Mouse (Mus musculus): ENCODE results near the gene Lgals7. TPM values are rescaled to one million over a fixed set of nuclear protein-coding genes. Genes with fewer than 3 reads are reported as not detected.
A peak's percentile ranks its signal among the peaks of the same experiment; 100 is the strongest.

Gene Lgals7
- polyA plus RNA-seq, 1 experiment from 2014 or later = 2.9 TPM

- no peak overlapping the region for H3K4me2 ChIP-seq (ENCODE audit: low read length)
- H3K36me3 ChIP-seq (ENCODE audit: control insufficient read depth, insufficient read depth) = peaks cover 52% of the 10 kb centered on the region
- H3K4me3 ChIP-seq (replicated peaks; ENCODE audit: low read length) = no peak overlapping the region
- no peaks in the 10 kb centered on the region for H3K4me1 ChIP-seq (replicated peaks; ENCODE audit: control insufficient read depth, insufficient read depth, low read length)
- no peaks in the 10 kb centered on the region for H3K9me3 ChIP-seq (ENCODE audit: control insufficient read depth, low read length)
- H3K27ac ChIP-seq (ENCODE audit: low read length) = no peak overlapping the region
- 91% methylated on average over 13 of the region's 13 CpGs for WGBS
- peak; percentile 57 for ATAC-seq
- H3K27me3 ChIP-seq (replicated peaks; ENCODE audit: control insufficient read depth, insufficient read depth, low read length) = no peaks in the 10 kb centered on the region
- no peak overlapping the region for H3K9ac ChIP-seq (replicated peaks; ENCODE audit: low read depth, low read length)
These were observed 37.9 kb downstream of the Lgals7 start for GRCm38 (mm10) chr7:28901311-28902125.

GRCm38 (mm10) chr7:28902180-28902579 is 38.5 kb downstream of the Lgals7 start:
- Histone ChIP-seq H3K9me3 (ENCODE audit: control insufficient read depth, low read length) (no peaks in the 10 kb centered on the region), H3K36me3 (ENCODE audit: control insufficient read depth, insufficient read depth) (peaks cover 46% of the 10 kb centered on the region), H3K4me3 (replicated peaks; ENCODE audit: low read length) (no peak overlapping the region), H3K27ac (ENCODE audit: low read length) (no peak overlapping the region), H3K9ac (replicated peaks; ENCODE audit: low read depth, low read length) (no peak overlapping the region), H3K4me2 (ENCODE audit: low read length) (no peak overlapping the region), H3K4me1 (replicated peaks; ENCODE audit: control insufficient read depth, insufficient read depth, low read length) (no peaks in the 10 kb centered on the region), H3K27me3 (replicated peaks; ENCODE audit: control insufficient read depth, insufficient read depth, low read length) (no peaks in the 10 kb centered on the region)
- WGBS = 91% methylated on average over 6 of the region's 6 CpGs
- no peak for ATAC-seq

- Histone ChIP-seq H3K9ac (replicated peaks; ENCODE audit: low read depth, low read length) (no peak overlapping the region), H3K27me3 (replicated peaks; ENCODE audit: control insufficient read depth, insufficient read depth, low read length) (no peaks in the 10 kb centered on the region), H3K36me3 (ENCODE audit: control insufficient read depth, insufficient read depth) (peaks cover 45% of the 10 kb centered on the region), H3K27ac (ENCODE audit: low read length) (no peak overlapping the region), H3K4me1 (replicated peaks; ENCODE audit: control insufficient read depth, insufficient read depth, low read length) (no peaks in the 10 kb centered on the region), H3K4me3 (replicated peaks; ENCODE audit: low read length) (no peak overlapping the region), H3K9me3 (ENCODE audit: control insufficient read depth, low read length) (no peaks in the 10 kb centered on the region), H3K4me2 (ENCODE audit: low read length) (no peak overlapping the region)
- 89% methylated on average over 3 of the region's 3 CpGs for WGBS
- ATAC-seq = no peak
These were observed 39.2 kb downstream of the Lgals7 start for GRCm38 (mm10) chr7:28902809-28903208.

GRCm38 (mm10) chr7:28903778-28904177 is 40.1 kb downstream of the Lgals7 start:
- H3K4me1 ChIP-seq (replicated peaks; ENCODE audit: control insufficient read depth, insufficient read depth, low read length) = no peaks in the 10 kb centered on the region
- no peak overlapping the region for H3K4me3 ChIP-seq (replicated peaks; ENCODE audit: low read length)
- H3K9me3 ChIP-seq (ENCODE audit: control insufficient read depth, low read length) = no peaks in the 10 kb centered on the region
- 94% methylated on average over 10 of the region's 10 CpGs for WGBS
- ATAC-seq = no peak
- H3K36me3 ChIP-seq (ENCODE audit: control insufficient read depth, insufficient read depth) = peaks cover 38% of the 10 kb centered on the region
- H3K9ac ChIP-seq (replicated peaks; ENCODE audit: low read depth, low read length) = no peak overlapping the region
- H3K4me2 ChIP-seq (ENCODE audit: low read length) = no peak overlapping the region
- no peak overlapping the region for H3K27ac ChIP-seq (ENCODE audit: low read length)
- H3K27me3 ChIP-seq (replicated peaks; ENCODE audit: control insufficient read depth, insufficient read depth, low read length) = no peaks in the 10 kb centered on the region

- Histone ChIP-seq H3K27me3 (replicated peaks; ENCODE audit: control insufficient read depth, insufficient read depth, low read length) (no peaks in the 10 kb centered on the region), H3K4me1 (replicated peaks; ENCODE audit: control insufficient read depth, insufficient read depth, low read length) (no peaks in the 10 kb centered on the region), H3K9me3 (ENCODE audit: control insufficient read depth, low read length) (no peaks in the 10 kb centered on the region), H3K9ac (replicated peaks; ENCODE audit: low read depth, low read length) (no peak overlapping the region), H3K27ac (ENCODE audit: low read length) (no peak overlapping the region), H3K4me2 (ENCODE audit: low read length) (no peak overlapping the region), H3K36me3 (ENCODE audit: control insufficient read depth, insufficient read depth) (peaks cover 41% of the 10 kb centered on the region), H3K4me3 (replicated peaks; ENCODE audit: low read length) (no peak overlapping the region)
- 95% methylated on average over 5 of the region's 5 CpGs for WGBS
- no peak for ATAC-seq
These were observed 43.5 kb downstream of the Lgals7 start for GRCm38 (mm10) chr7:28907195-28907594.

GRCm38 (mm10) chr7:28911632-28912031 is 48.0 kb downstream of the Lgals7 start:
- Histone ChIP-seq H3K4me1 (replicated peaks; ENCODE audit: control insufficient read depth, insufficient read depth, low read length) (no peaks in the 10 kb centered on the region), H3K4me2 (ENCODE audit: low read length) (no peak overlapping the region), H3K9ac (replicated peaks; ENCODE audit: low read depth, low read length) (no peak overlapping the region), H3K9me3 (ENCODE audit: control insufficient read depth, low read length) (no peaks in the 10 kb centered on the region), H3K27me3 (replicated peaks; ENCODE audit: control insufficient read depth, insufficient read depth, low read length) (no peaks in the 10 kb centered on the region), H3K36me3 (ENCODE audit: control insufficient read depth, insufficient read depth) (peaks cover 37% of the 10 kb centered on the region), H3K27ac (ENCODE audit: low read length) (no peak overlapping the region), H3K4me3 (replicated peaks; ENCODE audit: low read length) (no peak overlapping the region)
- ATAC-seq = no peak
- 87% methylated on average over 4 of the region's 4 CpGs for WGBS

- no peak overlapping the region for H3K4me2 ChIP-seq (ENCODE audit: low read length)
- H3K4me1 ChIP-seq (replicated peaks; ENCODE audit: control insufficient read depth, insufficient read depth, low read length) = peaks cover 5% of the 10 kb centered on the region
- no peak overlapping the region for H3K4me3 ChIP-seq (replicated peaks; ENCODE audit: low read length)
- ATAC-seq = no peak
- peaks cover 32% of the 10 kb centered on the region for H3K36me3 ChIP-seq (ENCODE audit: control insufficient read depth, insufficient read depth)
- H3K9ac ChIP-seq (replicated peaks; ENCODE audit: low read depth, low read length) = no peak overlapping the region
- H3K9me3 ChIP-seq (ENCODE audit: control insufficient read depth, low read length) = no peaks in the 10 kb centered on the region
- H3K27me3 ChIP-seq (replicated peaks; ENCODE audit: control insufficient read depth, insufficient read depth, low read length) = no peaks in the 10 kb centered on the region
- WGBS = 86% methylated on average over 11 of the region's 11 CpGs
- no peak overlapping the region for H3K27ac ChIP-seq (ENCODE audit: low read length)
These were observed 49.5 kb downstream of the Lgals7 start for GRCm38 (mm10) chr7:28913171-28913570.

Other genes starting within 250 kb of the Lgals7 start
- gene Acp7, start 232.5 kb upstream of the Lgals7 start, polyA plus RNA-seq (2015; fragmentation: Nextera tagmentation; extraction: Ambion mirVana) = not detected in 2 replicates
- gene Fbxo27, start 171.0 kb upstream of the Lgals7 start, polyA plus RNA-seq (2015; fragmentation: Nextera tagmentation; extraction: Ambion mirVana) = 6.3 and 11.1 TPM in 2 replicates
- gene Fbxo17, start 147.0 kb upstream of the Lgals7 start, polyA plus RNA-seq (2015; fragmentation: Nextera tagmentation; extraction: Ambion mirVana) = 3.3 and 4.2 TPM in 2 replicates
- gene Mrps12, start 122.0 kb upstream of the Lgals7 start, polyA plus RNA-seq (2015; fragmentation: Nextera tagmentation; extraction: Ambion mirVana) = 105 and 111 TPM in 2 replicates
- 16.9 and 17.2 TPM in 2 replicates for gene Sars2, start 121.9 kb upstream of the Lgals7 start, polyA plus RNA-seq (2015; fragmentation: Nextera tagmentation; extraction: Ambion mirVana)
- gene Ccer2, start 107.7 kb upstream of the Lgals7 start, polyA plus RNA-seq (2015; fragmentation: Nextera tagmentation; extraction: Ambion mirVana) = not detected in 2 replicates
- gene Sirt2, start 97.1 kb upstream of the Lgals7 start, polyA plus RNA-seq (2015; fragmentation: Nextera tagmentation; extraction: Ambion mirVana) = 107 and 122 TPM in 2 replicates
- 58.8 and 62.1 TPM in 2 replicates for gene Nfkbib, start 96.3 kb upstream of the Lgals7 start, polyA plus RNA-seq (2015; fragmentation: Nextera tagmentation; extraction: Ambion mirVana)
- 1.2 and 1.3 TPM in 2 replicates for gene Rinl, start 74.9 kb upstream of the Lgals7 start, polyA plus RNA-seq (2015; fragmentation: Nextera tagmentation; extraction: Ambion mirVana)
- gene Hnrnpl, start 55.3 kb upstream of the Lgals7 start, polyA plus RNA-seq (2015; fragmentation: Nextera tagmentation; extraction: Ambion mirVana) = 185 and 203 TPM in 2 replicates
- 87.1 and 97.7 TPM in 2 replicates for gene Ech1, start 38.6 kb upstream of the Lgals7 start, polyA plus RNA-seq (2015; fragmentation: Nextera tagmentation; extraction: Ambion mirVana)
- gene Lgals4, start 30.0 kb upstream of the Lgals7 start, polyA plus RNA-seq (2015; fragmentation: Nextera tagmentation; extraction: Ambion mirVana) = 5.2 and 5.7 TPM in 2 replicates
- 0.27 and 0.81 TPM in 2 replicates for gene Capn12, start 17.6 kb downstream of the Lgals7 start, polyA plus RNA-seq (2015; fragmentation: Nextera tagmentation; extraction: Ambion mirVana)
- 150 and 155 TPM in 2 replicates for gene Actn4, start 98.5 kb downstream of the Lgals7 start, polyA plus RNA-seq (2015; fragmentation: Nextera tagmentation; extraction: Ambion mirVana)
- 296 and 297 TPM in 2 replicates for gene Eif3k, start 118.0 kb downstream of the Lgals7 start, polyA plus RNA-seq (2015; fragmentation: Nextera tagmentation; extraction: Ambion mirVana)
- 6.7 and 10.0 TPM in 2 replicates for gene Map4k1, start 118.2 kb downstream of the Lgals7 start, polyA plus RNA-seq (2015; fragmentation: Nextera tagmentation; extraction: Ambion mirVana)

Data from forebrain, embryonic 16.5 days (tissue).